Mouse (Mus musculus) liver, adult 2 months (tissue): ENCODE measurements around the gene Thoc2.

Source experiments
- CTCF ChIP-seq: fragments of 200-500 bp; IDR thresholded peaks from 2 replicates; pipeline ENCODE4 v1.5.1; 2011; ENCODE audit warnings: low read depth, low read length, control low read depth
- POLR2A ChIP-seq: fragments of 200-500 bp; IDR thresholded peaks from 2 replicates; pipeline ENCODE4 v1.6.1; 2011; ENCODE audit warnings: low read length, control low read depth; ENCODE audit not compliant: insufficient read depth; ENCODE audit errors: extremely low read depth

DNA sequence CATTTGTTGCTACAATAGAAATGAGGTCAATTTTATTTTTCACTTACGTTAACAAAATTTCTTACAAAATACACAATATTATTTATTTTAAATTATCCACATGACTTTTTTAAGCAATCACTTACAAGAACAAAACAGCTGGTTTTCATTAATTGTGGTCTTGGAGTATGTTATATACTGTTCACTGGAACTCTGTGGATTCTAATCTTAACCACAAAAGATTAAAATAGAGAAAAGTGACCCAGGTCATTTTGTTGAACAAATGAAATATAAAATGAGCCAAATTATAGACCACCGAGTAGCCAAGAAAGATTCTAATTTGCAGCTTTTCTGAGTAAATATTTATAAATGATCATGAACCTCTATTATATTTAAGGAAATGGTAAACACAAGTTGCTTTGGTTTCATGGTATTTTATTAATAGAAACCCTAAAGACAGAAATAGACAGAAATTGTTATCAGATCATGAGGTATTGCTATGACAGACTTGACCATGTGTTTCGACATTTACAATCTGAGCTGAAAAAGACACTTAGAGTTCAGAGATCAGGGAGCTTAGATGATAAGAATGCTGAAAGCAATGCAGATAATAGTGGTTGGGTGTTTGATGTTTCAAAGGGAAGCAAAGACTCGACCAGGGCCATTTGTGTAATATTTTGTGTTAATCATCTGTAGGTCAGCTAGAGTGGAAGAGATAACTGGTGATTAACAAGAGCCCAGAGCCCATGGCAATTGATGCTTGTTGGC, 35.5 kb downstream of the Thoc2 start:
- TF ChIP-seq CTCF (no peak), POLR2A (no peak)
